Mouse (Mus musculus): ENCODE data around the gene Olfr548-ps1. TPM values are rescaled to one million over a fixed set of nuclear protein-coding genes. Genes with fewer than 3 reads are reported as not detected.

The Olfr548-ps1 gene
- total RNA-seq, 2 experiments from 2014 or later = not detected

DNA sequence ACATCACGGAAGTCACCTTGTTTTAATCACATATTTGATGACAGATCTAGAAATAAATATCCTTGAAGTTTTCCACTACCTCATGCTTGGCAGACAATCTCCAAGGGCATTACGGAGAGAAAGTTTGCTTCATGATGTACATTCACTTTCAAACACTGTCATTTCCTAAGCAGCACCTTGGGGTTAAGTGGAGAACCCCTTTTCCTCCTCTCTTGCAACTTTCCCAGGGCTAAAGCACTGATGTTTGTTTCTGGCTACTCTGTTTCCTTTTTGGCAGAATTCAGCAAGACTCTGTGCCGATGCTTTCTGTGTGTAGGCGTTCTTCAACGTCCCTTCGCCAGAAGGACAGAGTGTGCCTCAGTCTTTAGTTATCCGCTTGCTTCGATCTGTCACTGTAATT lies 30.4 kb downstream of the Olfr548-ps1 start, which contains the start of gene Olfr550:
Gene Olfr550 (plus strand): TSS at position 301 of the 400 bp plus-strand sequence.
- DNase-seq = no peak

DNA sequence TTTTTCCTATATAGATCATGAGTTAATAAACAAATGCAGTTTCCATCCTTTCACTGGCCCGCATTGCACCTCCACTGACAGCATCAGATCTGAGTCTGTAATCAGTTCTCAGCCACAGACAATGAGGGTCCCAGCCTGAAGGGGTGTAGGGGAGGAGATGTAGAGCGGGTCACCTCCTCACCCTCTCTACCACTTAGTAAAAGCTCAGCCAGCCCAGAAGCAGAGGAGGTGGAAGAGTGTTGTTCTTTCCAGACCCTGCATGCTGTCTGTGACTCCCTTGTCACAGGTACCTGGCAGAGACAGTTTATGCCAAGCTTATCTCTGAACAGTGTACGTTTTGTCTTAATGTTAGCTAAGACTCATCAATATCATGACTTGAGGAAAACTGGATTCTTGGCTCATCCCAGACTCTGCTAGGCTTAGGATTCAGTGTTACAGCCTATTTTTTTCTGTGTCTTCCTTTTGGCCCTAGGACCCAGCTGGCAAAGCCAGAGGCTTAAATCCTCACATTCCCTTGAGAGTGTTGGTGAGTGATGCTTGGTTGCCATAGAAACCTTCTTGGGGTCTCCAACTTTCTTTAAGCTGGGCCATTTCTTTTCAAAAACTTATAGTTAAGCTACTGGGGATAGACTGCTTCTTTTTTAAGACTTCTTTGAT lies 32.6 kb downstream of the Olfr548-ps1 start:
- intact Hi-C loops (cut with DNase I) = no loop called here
- no peak for DNase-seq

More for the DNA sequence above, 30.4 kb downstream of the Olfr548-ps1 start, which contains the start of gene Olfr550:
- intact Hi-C loops (cut with DNase I) = no loop called here

DNA sequence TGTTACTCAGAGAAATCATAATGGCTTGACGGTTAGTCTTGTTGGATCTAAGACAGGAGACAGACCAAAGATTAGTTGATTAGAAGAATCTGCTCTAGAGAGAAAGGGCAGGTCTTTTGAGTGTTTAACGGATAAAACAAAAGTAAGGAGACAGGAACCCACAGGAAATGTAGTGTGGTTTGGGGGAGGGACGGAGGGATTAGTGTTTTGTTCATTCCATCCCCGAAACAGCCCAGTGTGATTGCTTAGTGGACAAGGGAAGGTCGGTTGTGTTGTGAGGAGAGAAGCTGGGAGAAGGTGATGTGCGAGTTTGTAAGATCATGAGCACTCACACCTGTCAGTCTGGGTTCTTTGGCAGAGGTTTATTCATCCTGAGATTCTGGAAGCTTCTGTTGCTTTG lies 35.3 kb downstream of the Olfr548-ps1 start:
- DNase-seq = no peak
- intact Hi-C loops (cut with DNase I) = no loop called here

DNA sequence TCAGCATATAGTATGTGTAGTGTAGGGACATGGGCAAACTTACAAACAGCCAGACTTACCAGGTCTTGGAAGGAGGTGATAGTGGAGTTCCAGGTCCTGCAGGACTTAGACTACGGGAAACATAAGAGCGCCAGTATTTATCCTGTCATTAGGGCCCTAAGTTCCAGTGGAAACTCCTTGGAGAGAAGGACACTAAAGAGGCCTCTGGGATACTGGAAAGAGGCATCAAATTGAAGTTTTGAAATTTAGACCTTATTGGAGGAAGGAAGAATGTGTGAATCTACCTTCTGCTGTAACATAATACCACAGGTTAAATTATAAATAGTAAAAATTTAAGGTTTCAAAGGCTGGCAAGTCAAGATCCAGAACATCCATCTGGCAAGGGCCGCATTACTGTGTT lies 51.1 kb downstream of the Olfr548-ps1 start, which contains the start of gene Olfr551:
Gene Olfr551 (minus strand): TSS at position 101 of the 400 bp plus-strand sequence.
- DNase-seq = no peak
- intact Hi-C loops (cut with DNase I) = no loop called here

Other genes with a start within 250 kb of the Olfr548-ps1 start
- 10 to 100 TPM in 1 of 2 experiments, 1 to 10 TPM in 1; 9.6 to 10.9 TPM for gene Rrm1, start 99.2 kb upstream of the Olfr548-ps1 start, total RNA-seq (2021)
- not detected for gene Olfr543, start 59.2 kb upstream of the Olfr548-ps1 start, total RNA-seq (2021)
- gene Olfr544, start 52.6 kb upstream of the Olfr548-ps1 start, total RNA-seq (2021) = not detected
- not detected for gene Olfr545, start 41.3 kb upstream of the Olfr548-ps1 start, total RNA-seq (2021)
- gene Olfr547, start 6.1 kb upstream of the Olfr548-ps1 start, total RNA-seq (2021) = not detected
- gene Olfr549, start 9.0 kb downstream of the Olfr548-ps1 start, total RNA-seq (2021) = not detected
- gene Trim21, start 24.6 kb downstream of the Olfr548-ps1 start, total RNA-seq (2021) = 1 to 10 TPM; 5.2 to 7.0 TPM
- gene Olfr550, start 30.5 kb downstream of the Olfr548-ps1 start, total RNA-seq (2021) = under 1 TPM in 1 of 2 experiments, not detected in 1; 0.08 TPM
- not detected for gene Olfr551, start 51.0 kb downstream of the Olfr548-ps1 start, total RNA-seq (2021)
- under 1 TPM; 0.14 TPM for gene Olfr552, start 56.9 kb downstream of the Olfr548-ps1 start, total RNA-seq (2021)
- gene Olfr553, start 77.3 kb downstream of the Olfr548-ps1 start, total RNA-seq (2021) = not detected
- not detected for gene Olfr554, start 97.5 kb downstream of the Olfr548-ps1 start, total RNA-seq (2021)
- not detected for gene Olfr555, start 117.9 kb downstream of the Olfr548-ps1 start, total RNA-seq (2021)
- gene Olfr556, start 124.0 kb downstream of the Olfr548-ps1 start, total RNA-seq (2021) = not detected
- gene Trim68, start 146.4 kb downstream of the Olfr548-ps1 start, total RNA-seq (2021) = 1 to 10 TPM; 7.7 to 8.4 TPM
- gene Olfr557, start 155.0 kb downstream of the Olfr548-ps1 start, total RNA-seq (2021) = not detected
- 1 to 10 TPM; 2.5 to 3.0 TPM for gene Olfr558, start 161.3 kb downstream of the Olfr548-ps1 start, total RNA-seq (2021)
- gene Olfr33, start 178.2 kb downstream of the Olfr548-ps1 start, total RNA-seq (2021) = not detected
- gene Olfr559, start 186.6 kb downstream of the Olfr548-ps1 start, total RNA-seq (2021) = not detected
- not detected for gene Olfr560, start 218.5 kb downstream of the Olfr548-ps1 start, total RNA-seq (2021)
- under 1 TPM; 0.28 to 0.68 TPM for gene Olfr78, start 218.6 kb downstream of the Olfr548-ps1 start, total RNA-seq (2021)
- not detected for gene Olfr561, start 230.3 kb downstream of the Olfr548-ps1 start, total RNA-seq (2021)

Measured in heart, postnatal 36 days (tissue).